Mouse (Mus musculus): ENCODE results near the gene Zic5. TPM values are rescaled to one million over a fixed set of nuclear protein-coding genes. Genes with fewer than 3 reads are reported as not detected.

Zic5 gene
- polyA plus RNA-seq, 1 experiment from 2014 or later: not detected

GRCm38 (mm10) chr14:122490441-122491328 is 25.2 kb upstream of the Zic5 start, which contains the start of gene Gm10837:
TSS of gene Gm10837 (plus strand) at chr14:122490586.
- Histone ChIP-seq H3K4me3 (ENCODE audit: low read depth, low read length) (0 out of 2 replicates have a peak within 1 kb of the TSS, but pooled peaks have one; percentile 18), H3K9ac (ENCODE audit: low read length) (no peak within 1 kb of the TSS), H3K4me2 (replicated peaks; ENCODE audit: low read depth) (peak within 1 kb of the TSS; percentile 21), H3K36me3 (ENCODE audit: control insufficient read depth, insufficient read depth, low read length) (no peaks in the 10 kb centered on the region), H3K4me1 (replicated peaks; ENCODE audit: control insufficient read depth, insufficient read depth) (no peaks in the 10 kb centered on the region), H3K27me3 (ENCODE audit: control insufficient read depth, insufficient read depth, low read length) (peaks cover 6% of the 10 kb centered on the region; the same call in 1 of the 2 replicates), H3K27ac (replicated peaks) (no peak within 1 kb of the TSS), H3K9me3 (ENCODE audit: control insufficient read depth, low read length) (no peaks in the 10 kb centered on the region)
- no peak for TF ChIP-seq EP300 (optimal IDR thresholded peaks at IDR 0.05)
- peak; percentile 56; the same call in 1 of the 2 replicates for ATAC-seq (ENCODE audit: low FRiP score, low TSS enrichment)
- 3% methylated on average over 51 of the region's 51 CpGs for WGBS
- DNase-seq (ENCODE audit: low spot score): no peak

DNA sequence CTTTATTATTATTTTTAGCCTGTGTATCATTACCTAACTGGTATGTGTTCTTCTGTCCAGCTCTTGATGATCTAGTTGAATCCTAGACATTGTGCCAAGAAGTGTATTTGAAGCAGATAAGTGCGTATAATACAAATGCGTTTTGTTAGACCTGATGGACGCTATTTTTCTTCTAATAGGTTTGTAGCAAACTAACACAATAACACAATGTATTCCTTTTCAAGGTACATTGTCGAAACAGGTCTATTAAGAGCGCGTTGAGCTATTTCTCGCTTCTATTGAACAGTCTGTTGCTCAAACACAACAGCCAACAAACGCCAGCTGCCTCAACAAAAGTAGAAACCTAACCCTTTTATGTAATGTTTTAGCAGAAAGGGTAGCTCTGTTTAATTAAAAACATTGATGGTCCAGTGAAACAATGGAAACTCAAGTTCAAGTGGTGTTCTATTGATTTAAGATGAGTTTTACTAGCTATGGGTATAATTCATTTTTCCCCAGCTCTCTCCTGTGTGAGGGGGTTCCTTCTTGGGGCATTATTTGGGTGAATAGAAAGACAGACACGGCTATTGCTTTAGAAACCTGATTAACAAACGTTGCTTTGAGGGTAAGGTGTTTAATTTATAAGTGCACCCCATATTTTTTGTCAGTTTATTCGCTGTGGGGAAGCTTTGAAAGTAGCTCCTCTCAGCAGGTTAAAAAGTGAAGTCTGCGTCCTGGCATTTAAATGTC is 24.4 kb upstream of the Zic5 start:
- H3K4me3 ChIP-seq (ENCODE audit: low read depth, low read length): no peak overlapping the region
- no peaks in the 10 kb centered on the region for H3K4me1 ChIP-seq (replicated peaks; ENCODE audit: control insufficient read depth, insufficient read depth)

DNA sequence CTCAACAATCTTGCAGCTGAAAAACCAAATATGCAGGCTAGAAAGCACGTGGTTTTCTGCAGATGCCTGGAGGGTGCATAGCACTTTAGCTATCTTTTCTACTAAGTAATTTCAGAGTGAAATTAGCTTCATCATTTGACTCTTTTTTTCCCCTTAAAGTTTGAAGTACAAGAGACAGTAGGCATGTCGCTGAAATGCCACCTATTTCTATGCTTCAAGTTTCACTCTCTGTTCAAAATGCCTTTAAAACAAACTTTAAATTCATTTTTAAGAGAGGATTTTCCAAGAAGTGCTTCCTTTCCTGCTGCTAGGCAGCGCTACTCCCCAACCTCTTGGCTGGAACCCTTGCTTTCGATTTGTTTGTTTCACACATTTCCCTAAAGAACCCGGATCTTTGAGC is 23.6 kb upstream of the Zic5 start:
- DNase-seq (ENCODE audit: low spot score): no peak
- no peaks in the 10 kb centered on the region for H3K36me3 ChIP-seq (ENCODE audit: control insufficient read depth, insufficient read depth, low read length)
- no peak overlapping the region for H3K9ac ChIP-seq (ENCODE audit: low read length)
- peaks cover 13% of the 10 kb centered on the region for H3K27me3 ChIP-seq (ENCODE audit: control insufficient read depth, insufficient read depth, low read length)
- H3K9me3 ChIP-seq (ENCODE audit: control insufficient read depth, low read length): no peaks in the 10 kb centered on the region
- no peaks in the 10 kb centered on the region for H3K4me1 ChIP-seq (replicated peaks; ENCODE audit: control insufficient read depth, insufficient read depth)
- no peak overlapping the region for H3K4me3 ChIP-seq (ENCODE audit: low read depth, low read length)
- no peak overlapping the region for H3K4me2 ChIP-seq (replicated peaks; ENCODE audit: low read depth)
- WGBS: 2% methylated on average over 5 of the region's 5 CpGs
- no peak for TF ChIP-seq EP300 (optimal IDR thresholded peaks at IDR 0.05)
- ATAC-seq (ENCODE audit: low FRiP score, low TSS enrichment): no peak
- H3K27ac ChIP-seq (replicated peaks): no peak overlapping the region

More for the DNA sequence above, 24.4 kb upstream of the Zic5 start:
- Histone ChIP-seq H3K36me3 (ENCODE audit: control insufficient read depth, insufficient read depth, low read length) (no peaks in the 10 kb centered on the region), H3K4me2 (replicated peaks; ENCODE audit: low read depth) (no peak overlapping the region), H3K9me3 (ENCODE audit: control insufficient read depth, low read length) (no peaks in the 10 kb centered on the region), H3K27me3 (ENCODE audit: control insufficient read depth, insufficient read depth, low read length) (peaks cover 11% of the 10 kb centered on the region; the same call in 1 of the 2 replicates), H3K9ac (ENCODE audit: low read length) (no peak overlapping the region), H3K27ac (replicated peaks) (no peak overlapping the region)
- 9% methylated on average over 12 of the region's 12 CpGs for WGBS
- no peak for DNase-seq (ENCODE audit: low spot score)
- TF ChIP-seq EP300 (optimal IDR thresholded peaks at IDR 0.05) (no peak), CTCF (IDR thresholded peaks at IDR 0.05; ENCODE audit: low read depth) (no peak)
- no peak for ATAC-seq (ENCODE audit: low FRiP score, low TSS enrichment)

- Histone ChIP-seq H3K9ac (ENCODE audit: low read length) (no peak overlapping the region), H3K36me3 (ENCODE audit: control insufficient read depth, insufficient read depth, low read length) (no peaks in the 10 kb centered on the region), H3K27me3 (ENCODE audit: control insufficient read depth, insufficient read depth, low read length) (peaks cover 18% of the 10 kb centered on the region), H3K4me2 (replicated peaks; ENCODE audit: low read depth) (no peak overlapping the region), H3K4me1 (replicated peaks; ENCODE audit: control insufficient read depth, insufficient read depth) (no peaks in the 10 kb centered on the region), H3K9me3 (ENCODE audit: control insufficient read depth, low read length) (no peaks in the 10 kb centered on the region), H3K27ac (replicated peaks) (no peak overlapping the region), H3K4me3 (ENCODE audit: low read depth, low read length) (no peak overlapping the region)
- no peak for DNase-seq (ENCODE audit: low spot score)
- TF ChIP-seq CTCF (IDR thresholded peaks at IDR 0.05; ENCODE audit: low read depth) (no peak), EP300 (optimal IDR thresholded peaks at IDR 0.05) (no peak)
- ATAC-seq (ENCODE audit: low FRiP score, low TSS enrichment): no peak
- 11% methylated on average over 5 of the region's 5 CpGs for WGBS
Observed at GRCm38 (mm10) chr14:122487366-122487765, 21.9 kb upstream of the Zic5 start.

DNA sequence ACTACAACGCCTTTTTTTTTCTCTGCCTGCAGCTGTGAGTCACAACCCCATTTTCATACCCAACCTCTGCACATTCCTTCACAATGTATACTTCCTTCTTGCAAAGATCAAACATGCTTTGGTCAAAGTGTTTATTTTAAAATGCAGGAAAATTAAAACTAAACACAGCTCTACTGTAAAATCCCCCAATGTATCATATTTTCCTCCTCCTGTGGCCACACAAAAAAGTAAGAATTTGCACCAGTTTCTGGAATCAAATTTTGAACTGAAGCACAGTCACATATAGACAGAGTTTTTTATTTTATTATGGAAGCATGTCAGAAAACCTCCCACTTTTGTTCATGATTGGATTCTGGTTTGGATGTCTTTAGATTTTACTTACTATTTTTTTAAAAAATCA is 21.1 kb upstream of the Zic5 start:
- no peak for TF ChIP-seq CTCF (IDR thresholded peaks at IDR 0.05; ENCODE audit: low read depth)
- peaks cover 18% of the 10 kb centered on the region for H3K27me3 ChIP-seq (ENCODE audit: control insufficient read depth, insufficient read depth, low read length)
- no peaks in the 10 kb centered on the region for H3K9me3 ChIP-seq (ENCODE audit: control insufficient read depth, low read length)
- H3K9ac ChIP-seq (ENCODE audit: low read length): no peak overlapping the region
- no peaks in the 10 kb centered on the region for H3K36me3 ChIP-seq (ENCODE audit: control insufficient read depth, insufficient read depth, low read length)
- 3% methylated on average over 1 of the region's 1 CpGs for WGBS
- H3K27ac ChIP-seq (replicated peaks): no peak overlapping the region
- DNase-seq (ENCODE audit: low spot score): no peak
- no peak overlapping the region for H3K4me3 ChIP-seq (ENCODE audit: low read depth, low read length)
- no peak overlapping the region for H3K4me2 ChIP-seq (replicated peaks; ENCODE audit: low read depth)
- ATAC-seq (ENCODE audit: low FRiP score, low TSS enrichment): no peak
- no peaks in the 10 kb centered on the region for H3K4me1 ChIP-seq (replicated peaks; ENCODE audit: control insufficient read depth, insufficient read depth)

Measured in stomach, postnatal 0 days (tissue).